Mouse (Mus musculus) 3134 (cell line): ENCODE data around the gene Fam69b.
"Not testable (repeated sequence)": the region's sequence is repeated elsewhere in the genome, so short reads cannot be mapped to it uniquely, and the experiment has no call there.

Experiments
- DNase-seq: peaks from one replicate; pipeline ENCODE4 v3.0.0-alpha.2; 2011; ENCODE audit warnings: low spot score; ENCODE audit not compliant: insufficient read length; ENCODE audit errors: extremely low read depth

Gene Fam69b

GRCm38 (mm10) chr2:26657426-26657825, 29.2 kb downstream of the Fam69b start:
- no peak for DNase-seq

- no peak for DNase-seq
Measured at GRCm38 (mm10) chr2:26661143-26661752, 33.0 kb downstream of the Fam69b start.

- DNase-seq: no peak
Measured at GRCm38 (mm10) chr2:26661768-26662508, 33.7 kb downstream of the Fam69b start.

- DNase-seq: no peak
Measured at GRCm38 (mm10) chr2:26662509-26662882, 34.2 kb downstream of the Fam69b start.

GRCm38 (mm10) chr2:26663112-26663511, 34.9 kb downstream of the Fam69b start:
- DNase-seq: no peak

GRCm38 (mm10) chr2:26663551-26663950, 35.3 kb downstream of the Fam69b start:
- DNase-seq: not testable (repeated sequence)

GRCm38 (mm10) chr2:26668746-26669145, 40.5 kb downstream of the Fam69b start:
- no peak for DNase-seq

- DNase-seq: no peak
Measured at GRCm38 (mm10) chr2:26671182-26671581, 42.9 kb downstream of the Fam69b start, which contains the start of gene Lcn4. Gene Lcn4 (minus strand): TSS chr2:26671282.
